18 mouse cellular contexts compared by ENCODE assay signal in the genomic region with DNA sequence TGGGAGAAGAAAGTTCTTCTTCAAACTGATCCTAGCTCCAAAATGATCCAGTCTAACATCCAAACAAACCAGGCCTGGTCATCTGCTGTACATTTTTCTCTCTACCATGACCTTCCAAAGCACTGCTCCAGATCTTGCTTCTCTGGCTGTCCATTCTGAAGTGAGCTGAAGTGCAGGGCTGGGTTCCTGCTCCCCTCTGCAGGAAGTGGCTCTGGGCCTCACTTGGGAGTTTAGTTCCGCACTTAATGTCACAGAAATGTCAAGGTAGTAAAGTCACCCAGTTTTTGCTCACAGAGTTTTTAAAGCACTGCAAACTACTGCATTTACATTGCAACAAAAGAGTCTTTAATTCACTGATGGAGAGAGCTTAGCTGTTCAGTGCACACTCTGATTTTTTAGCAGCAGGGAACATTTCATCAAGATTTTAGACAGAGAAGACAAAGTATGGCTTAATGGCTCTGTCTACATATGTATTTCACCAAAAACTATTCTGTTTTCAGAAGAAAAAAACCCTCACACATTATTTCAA. TPM values are rescaled to one million over a fixed set of nuclear protein-coding genes. Genes with fewer than 3 reads are reported as not detected.
"Had no signal": no experiment of that assay in that cellular context is flagged by ENCODE, and none has a peak within 500 bp of the region (broad histone marks: within the 10 kb centered on the region; RNA-seq: fewer than 3 reads in every experiment).

No protein-coding gene starts in this region.

- ATAC-seq: hindbrain, postnatal 0 days; intestine, embryonic 15.5 days; intestine, postnatal 0 days; liver, postnatal 0 days had no signal

- DNase-seq: gastrocnemius, adult 2 months; gastrocnemius, postnatal 10 days; gastrocnemius, postnatal 25 days; heart, adult 18-20 months; heart, postnatal 10 days; heart, postnatal 4 days; kidney, adult 18-20 months; kidney, adult 8-10 months; kidney, postnatal 10 days; kidney, postnatal 25 days; kidney, postnatal 4 days; liver; liver, embryonic 13.5 days; liver, postnatal 0 days had no signal

RNA-seq across cellular contexts. Expression of a gene that starts 20.5 kb away (rescaled TPM):
- total RNA-seq: granulocyte monocyte progenitor cell, adult 5-6 weeks had no signal
